Mouse (Mus musculus): ENCODE results near the gene Dpp6. TPM values are rescaled to one million over a fixed set of nuclear protein-coding genes. Genes with fewer than 3 reads are reported as not detected.
A peak's percentile ranks its signal among the peaks of the same experiment; 100 is the strongest.

The Dpp6 gene
- total RNA-seq, 2 experiments from 2014 or later: 171 to 189 TPM

DNA sequence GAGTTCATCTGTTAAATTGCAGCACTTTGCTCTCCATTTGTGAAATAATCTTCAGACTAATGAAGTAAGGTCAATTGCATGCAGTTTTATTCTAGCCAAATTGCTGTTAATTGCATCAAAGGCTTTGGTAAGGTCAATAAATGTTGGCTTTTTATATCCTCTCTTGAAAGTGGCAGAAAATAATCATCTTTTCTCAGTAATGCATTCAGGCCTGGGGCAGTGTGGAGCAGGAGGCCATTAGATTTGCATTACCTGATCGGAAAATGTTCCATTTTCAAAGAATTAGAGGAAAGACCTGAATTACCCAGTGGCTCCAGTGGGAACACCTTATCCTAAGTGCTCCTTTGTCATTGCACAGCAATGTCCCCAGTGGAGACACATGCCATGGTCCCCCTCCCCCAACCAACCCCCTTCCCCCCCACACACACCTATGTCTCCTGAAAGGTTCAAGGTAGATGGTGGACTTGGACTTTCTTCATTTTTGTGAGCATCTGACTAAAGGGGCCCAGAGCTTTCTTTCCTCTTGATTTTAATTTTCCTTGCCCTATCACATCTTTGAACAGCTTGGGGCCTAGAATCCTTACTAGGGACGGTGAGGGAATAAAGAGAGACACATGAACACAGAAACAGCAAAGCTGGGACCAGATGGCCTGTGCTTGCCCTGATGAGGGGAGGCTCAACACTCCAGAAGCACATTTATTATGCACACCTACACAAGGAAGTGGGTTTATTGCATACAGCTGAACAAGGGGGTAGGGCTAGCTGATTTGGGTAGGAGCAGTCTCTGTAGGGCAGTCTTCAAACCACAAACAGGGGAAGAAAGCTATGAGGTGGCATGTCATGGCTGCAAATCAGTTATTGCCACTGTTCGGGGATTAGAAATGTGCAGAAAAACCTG is 506.1 kb downstream of the Dpp6 start:
- no peak for DNase-seq (ENCODE audit: low spot score in 2 of 2)
- intact Hi-C loops (cut with DNase I): no loop called here

GRCm38 (mm10) chr5:27324346-27324928 is 507.4 kb downstream of the Dpp6 start:
- peak; percentile 48 to 53 for DNase-seq (ENCODE audit: low spot score in 2 of 2)
- intact Hi-C loops (cut with DNase I): loop anchor here (2.0 kb wide), 1 partner anchor 124 kb away; no protein-coding TSS in a partner anchor

DNA sequence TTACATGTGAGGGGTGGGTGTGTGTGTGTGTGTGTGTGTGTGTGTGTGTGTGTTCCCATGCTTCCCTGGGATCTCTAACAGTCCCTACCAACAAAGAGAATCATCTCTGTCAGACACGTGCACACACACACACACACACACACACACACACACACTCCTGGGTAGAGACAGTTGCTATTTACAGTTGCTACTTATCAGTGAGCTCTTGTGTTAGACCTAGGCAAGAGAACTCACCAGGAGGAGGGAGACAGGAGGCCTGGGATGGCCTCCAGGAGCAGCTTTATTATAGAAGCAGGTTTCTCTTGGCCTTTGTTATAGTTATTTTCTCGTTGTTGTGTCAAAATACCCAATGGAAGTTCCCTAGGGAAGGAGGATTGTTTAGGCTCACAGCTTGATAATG is 519.7 kb downstream of the Dpp6 start:
- intact Hi-C loops (cut with DNase I): no loop called here
- DNase-seq (ENCODE audit: low spot score in 2 of 2): no peak

DNA sequence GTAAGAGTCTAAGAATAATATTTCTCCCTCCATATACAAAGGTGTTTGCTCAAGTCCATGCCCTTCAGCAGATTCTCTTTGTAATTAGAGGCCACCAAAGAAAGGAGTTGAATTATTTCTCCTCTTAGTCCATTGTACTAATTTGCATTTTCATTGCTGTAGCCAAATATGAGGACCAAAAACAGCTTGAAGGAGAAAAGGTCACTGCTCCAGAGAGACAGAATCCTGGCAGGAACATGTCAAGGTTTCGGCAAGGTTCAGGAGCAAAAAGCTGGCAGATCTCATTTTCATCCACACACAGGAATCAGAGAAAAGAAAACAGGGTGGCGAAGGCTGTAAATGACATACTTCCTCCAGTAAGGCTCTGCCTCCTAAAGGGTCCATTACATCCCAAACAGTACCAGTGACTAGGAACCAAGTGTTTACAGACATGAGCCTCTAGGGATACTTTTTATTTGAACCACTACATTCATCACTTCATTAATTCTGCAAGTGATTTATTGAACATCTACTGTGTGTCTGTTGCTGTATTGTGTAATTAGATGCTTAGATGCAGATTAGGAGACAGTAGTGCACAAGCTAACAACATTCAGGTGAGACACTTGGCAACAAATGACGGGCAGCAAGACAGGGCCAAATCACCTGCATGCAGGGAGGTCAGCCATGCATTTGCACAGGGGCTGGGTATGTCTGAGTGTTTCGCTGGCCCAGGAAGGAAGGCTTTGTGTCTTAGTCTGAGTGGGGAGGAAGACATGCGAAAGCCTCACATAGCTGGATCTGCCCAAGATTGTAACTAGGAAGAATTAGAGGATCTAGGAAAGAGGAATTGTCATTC is 522.4 kb downstream of the Dpp6 start:
- intact Hi-C loops (cut with DNase I): no loop called here
- no peak for DNase-seq (ENCODE audit: low spot score in 2 of 2)

DNA sequence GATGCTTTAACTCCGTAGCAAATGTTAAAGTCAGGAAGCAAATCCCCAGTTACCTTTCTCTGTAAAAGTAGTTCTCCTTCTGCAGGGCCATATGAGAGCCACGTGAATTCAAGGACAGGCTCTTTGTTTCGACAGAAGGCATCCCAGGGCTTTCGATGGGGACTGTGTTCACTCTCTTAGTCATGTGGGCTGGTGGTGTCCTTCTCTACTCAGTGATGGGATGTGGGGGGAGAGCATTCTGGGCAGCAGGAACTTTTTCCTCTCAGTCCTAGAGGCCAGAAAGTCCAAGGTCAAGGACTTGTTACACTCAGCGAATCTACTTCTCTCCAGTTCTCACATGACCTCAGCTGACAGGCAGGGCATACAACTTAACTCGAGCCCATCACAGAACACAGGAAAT is 525.3 kb downstream of the Dpp6 start:
- DNase-seq (ENCODE audit: low spot score in 2 of 2): no peak
- intact Hi-C loops (cut with DNase I): no loop called here

GRCm38 (mm10) chr5:27343626-27344025 is 526.6 kb downstream of the Dpp6 start:
- intact Hi-C loops (cut with DNase I): no loop called here
- DNase-seq (ENCODE audit: low spot score in 2 of 2): no peak

DNA sequence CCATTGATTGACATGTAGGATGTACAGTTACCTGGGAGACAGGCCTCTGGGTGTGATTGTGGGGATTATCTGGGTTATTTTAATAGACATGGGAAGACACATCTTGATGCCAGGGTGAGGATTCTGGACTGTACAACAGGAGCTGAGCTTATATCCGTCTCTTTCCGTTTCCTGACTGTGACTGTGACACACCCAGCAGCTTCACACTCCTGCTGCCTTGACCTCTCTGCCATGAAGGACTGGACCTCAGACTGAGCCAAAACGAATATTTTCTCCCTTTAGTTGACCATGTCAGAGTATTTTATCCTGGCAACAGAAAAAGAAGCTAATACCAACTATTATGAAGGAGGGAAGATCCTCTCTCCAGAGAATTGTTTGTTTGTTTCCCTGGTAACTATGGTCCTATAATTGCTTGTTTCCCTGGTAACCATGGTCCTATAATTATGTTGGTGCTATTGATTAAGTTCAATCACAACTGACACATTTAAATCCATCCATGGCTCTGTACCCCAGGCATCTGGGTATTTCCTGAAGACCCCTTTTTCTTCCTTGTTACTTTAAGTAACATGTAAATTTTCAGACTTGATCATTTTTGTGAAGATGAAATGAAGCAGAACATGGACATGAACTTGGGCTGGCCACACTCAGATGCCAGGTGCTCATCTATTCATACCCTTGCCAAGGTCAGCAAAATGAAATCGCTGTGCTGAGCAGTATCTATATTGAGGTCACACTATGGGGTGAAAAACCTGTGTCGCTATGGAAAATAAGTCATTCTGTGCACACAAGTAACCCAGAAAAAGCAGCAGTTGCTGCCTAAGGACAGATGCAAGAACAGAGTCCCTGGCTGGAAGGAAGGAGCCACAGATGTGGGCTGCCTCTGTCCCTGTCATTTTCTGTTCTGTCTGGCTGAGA is 531.4 kb downstream of the Dpp6 start:
- no peak for DNase-seq (ENCODE audit: low spot score in 2 of 2)

GRCm38 (mm10) chr5:27357630-27358029 is 540.6 kb downstream of the Dpp6 start:
- no peak for DNase-seq (ENCODE audit: low spot score in 2 of 2)
- intact Hi-C loops (cut with DNase I): no loop called here

More for the DNA sequence above, 531.4 kb downstream of the Dpp6 start:
- intact Hi-C loops (cut with DNase I): no loop called here

- no peak for DNase-seq (ENCODE audit: low spot score in 2 of 2)
- intact Hi-C loops (cut with DNase I): no loop called here
Measured at GRCm38 (mm10) chr5:27365946-27366345, 548.9 kb downstream of the Dpp6 start.

DNA sequence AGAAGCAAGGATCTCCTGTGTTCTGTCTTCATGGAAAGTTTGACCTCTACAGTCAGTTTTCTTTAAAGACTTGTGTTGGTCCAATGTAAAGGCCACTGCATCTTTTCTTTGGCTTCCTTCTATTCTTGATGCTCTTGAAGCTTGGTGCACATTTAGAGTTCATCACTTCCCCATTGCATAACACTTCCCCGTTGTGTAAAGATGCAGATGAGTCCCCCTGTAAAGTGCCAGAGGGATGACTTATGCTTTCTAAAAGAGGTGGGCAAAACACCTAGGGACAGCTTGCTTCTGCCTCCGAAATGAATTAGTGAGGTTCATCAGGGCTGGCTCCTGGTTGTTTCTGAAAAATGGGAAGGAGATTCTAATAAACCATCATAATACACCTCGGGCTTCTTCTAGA is 553.8 kb downstream of the Dpp6 start:
- DNase-seq (ENCODE audit: low spot score in 2 of 2): no peak

DNA sequence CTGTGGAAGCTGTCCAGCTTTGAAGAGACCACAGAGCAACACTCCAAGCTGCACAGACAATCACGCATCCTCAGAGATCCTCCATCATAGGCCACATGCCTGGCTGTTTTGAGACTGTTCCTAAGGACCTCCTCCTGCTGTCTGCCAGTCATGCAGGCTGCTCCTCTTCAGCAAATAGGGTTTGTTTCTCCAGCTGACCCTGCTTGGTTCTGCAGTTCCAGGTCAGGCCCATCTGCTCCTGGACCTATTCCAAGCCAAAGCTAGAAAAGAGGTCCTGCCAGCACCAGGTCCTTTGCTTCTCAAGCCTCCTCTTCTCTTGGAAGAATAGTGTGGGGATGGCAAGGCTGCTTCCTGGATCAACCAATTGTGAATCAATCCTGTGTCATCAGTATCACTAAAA is 556.9 kb downstream of the Dpp6 start:
- intact Hi-C loops (cut with DNase I): no loop called here

More for the DNA sequence above, 553.8 kb downstream of the Dpp6 start:
- intact Hi-C loops (cut with DNase I): no loop called here

DNA sequence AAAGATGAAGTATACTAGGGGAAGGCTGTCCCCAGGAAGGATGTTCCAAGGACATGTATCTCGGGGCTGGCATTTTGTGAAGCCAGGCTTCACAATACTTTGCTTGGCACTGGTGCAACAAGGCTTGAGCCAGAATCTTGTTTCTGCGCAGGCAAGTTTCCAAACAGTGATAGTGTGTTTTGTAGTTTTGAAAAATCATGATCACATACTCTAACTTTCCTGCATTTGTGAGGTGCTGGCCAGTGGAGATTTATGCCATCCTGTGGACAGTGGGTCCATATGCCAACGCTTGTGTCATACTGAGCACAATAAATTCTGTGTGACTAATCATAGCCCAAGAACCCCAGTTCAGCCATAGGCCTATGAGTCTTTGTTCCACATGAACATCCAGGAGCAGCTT is 558.8 kb downstream of the Dpp6 start:
- intact Hi-C loops (cut with DNase I): no loop called here

More for the DNA sequence above, 556.9 kb downstream of the Dpp6 start:
- DNase-seq (ENCODE audit: low spot score in 2 of 2): no peak

DNA sequence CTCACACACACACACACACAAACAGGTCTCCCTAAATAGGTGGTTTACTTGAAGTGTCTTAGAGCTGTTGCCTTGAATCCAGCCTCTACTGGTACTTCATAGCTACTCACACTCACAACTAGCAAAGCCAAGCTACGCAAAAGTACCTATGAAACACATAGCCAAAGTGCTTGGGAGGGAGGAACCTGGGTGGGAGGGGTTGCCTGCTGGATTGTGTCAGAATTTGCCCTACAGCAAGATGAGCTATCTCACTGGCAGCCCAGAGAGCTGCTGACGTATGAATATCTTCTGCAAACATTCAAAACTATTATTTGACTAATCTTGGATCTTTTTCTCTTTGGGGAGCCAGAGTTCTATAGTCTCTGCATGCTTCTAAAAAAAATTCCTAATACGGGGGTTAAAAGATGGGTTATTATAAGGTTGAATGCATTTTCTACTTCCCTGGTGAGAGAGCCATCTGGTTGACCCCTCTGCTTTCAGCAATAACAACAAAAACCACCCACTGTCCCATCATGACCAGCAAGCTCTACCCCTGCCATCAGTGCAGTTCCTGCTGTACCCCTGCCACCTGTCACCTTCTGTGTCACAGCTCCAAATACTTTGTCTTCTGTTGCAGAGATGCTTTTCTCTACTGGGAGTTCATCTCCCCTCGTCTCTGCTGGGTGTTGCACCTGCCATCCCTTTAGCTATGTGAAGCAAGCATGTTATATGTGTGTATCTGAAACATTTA is 563.8 kb downstream of the Dpp6 start:
- DNase-seq (ENCODE audit: low spot score in 2 of 2): no peak
- intact Hi-C loops (cut with DNase I): no loop called here

More for the DNA sequence above, 558.8 kb downstream of the Dpp6 start:
- peak in 1 of 2 experiments; percentile 6 for DNase-seq (ENCODE audit: low spot score in 2 of 2)

- intact Hi-C loops (cut with DNase I): no loop called here
- no peak for DNase-seq (ENCODE audit: low spot score in 2 of 2)
Measured at GRCm38 (mm10) chr5:27398371-27398770, 581.4 kb downstream of the Dpp6 start.

- DNase-seq (ENCODE audit: low spot score in 2 of 2): no peak
- intact Hi-C loops (cut with DNase I): no loop called here
Measured at GRCm38 (mm10) chr5:27399111-27399510, 582.1 kb downstream of the Dpp6 start.

DNA sequence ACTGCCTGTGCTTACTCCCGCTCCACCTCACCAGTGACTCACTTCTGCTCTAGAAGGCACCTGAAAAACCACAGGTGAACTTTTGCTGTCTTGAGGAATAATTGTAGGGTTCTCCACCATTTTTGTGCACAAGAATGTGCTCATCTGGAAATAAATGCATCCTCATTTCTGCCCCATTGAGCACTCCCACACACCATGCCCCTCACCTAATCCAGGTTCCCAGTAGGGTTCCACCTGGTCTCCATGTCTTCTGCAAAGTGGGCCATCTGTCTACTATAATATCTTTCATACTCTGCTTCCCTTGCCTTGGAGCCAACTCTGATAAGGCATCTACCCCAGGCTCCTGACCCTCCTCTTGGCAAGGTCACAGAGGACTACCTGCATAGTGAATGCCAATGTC is 585.6 kb downstream of the Dpp6 start:
- no peak for DNase-seq (ENCODE audit: low spot score in 2 of 2)
- intact Hi-C loops (cut with DNase I): no loop called here

DNA sequence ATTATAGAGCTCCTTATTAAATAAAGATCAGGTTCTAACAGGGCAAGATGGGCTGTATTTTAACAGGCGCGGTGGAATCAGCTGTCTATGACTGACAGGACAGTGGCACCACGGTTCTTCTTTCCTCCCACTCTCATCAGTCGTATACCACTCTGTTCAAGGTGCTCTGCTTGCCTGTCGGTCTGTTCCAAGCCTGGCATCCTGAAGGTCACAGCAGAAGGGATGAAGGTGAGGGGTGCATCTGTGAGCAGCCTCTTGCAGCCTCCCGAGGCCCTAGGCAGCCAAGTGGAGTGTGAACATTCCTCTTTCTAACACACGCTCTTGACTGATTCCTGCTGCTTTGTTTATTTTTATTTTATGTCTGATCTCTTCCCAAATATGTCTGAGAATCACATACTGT is 591.9 kb downstream of the Dpp6 start:
- intact Hi-C loops (cut with DNase I): no loop called here
- no peak for DNase-seq (ENCODE audit: low spot score in 2 of 2)

DNA sequence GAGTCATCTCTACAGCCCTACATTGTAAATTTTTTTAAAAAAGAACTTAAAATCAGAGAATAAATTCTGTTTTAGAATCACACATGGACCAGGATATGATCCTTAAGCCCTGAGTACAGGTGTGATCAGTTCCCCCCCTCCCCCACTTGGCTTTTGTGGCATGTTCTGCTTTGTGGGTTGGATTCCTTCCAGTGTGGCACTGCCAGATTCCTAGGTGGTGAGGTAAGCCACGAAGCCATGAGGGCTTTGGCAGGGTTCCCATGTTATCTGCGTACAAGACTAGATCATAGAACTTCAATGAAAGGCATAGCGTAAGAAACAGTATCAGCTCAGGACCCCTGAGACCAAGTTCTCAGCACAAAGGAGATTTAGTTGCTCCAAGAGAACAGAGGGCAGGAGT is 596.0 kb downstream of the Dpp6 start:
- intact Hi-C loops (cut with DNase I): no loop called here
- no peak for DNase-seq (ENCODE audit: low spot score in 2 of 2)
